Mouse (Mus musculus) embryonic facial prominence, embryonic 13.5 days (tissue): ENCODE measurements around the gene Rab4a. TPM values are rescaled to one million over a fixed set of nuclear protein-coding genes. Genes with fewer than 3 reads are reported as not detected.
A peak's percentile ranks its signal among the peaks of the same experiment; 100 is the strongest.

ENCODE experiments used
- ATAC-seq: fragments of 200-750 bp; cut with Nextera tagmentation; 2 replicates; pipeline ENCODE4 v1.8.0; 2017; ENCODE audit warnings: low read depth; ENCODE audit not compliant: insufficient number of reproducible peaks, insufficient read depth, low FRiP score, low TSS enrichment
- H3K27ac ChIP-seq: fragments of 300-500 bp; sonication (generic); 2 replicates; pipeline ENCODE4 v1.5.1; 2015; ENCODE audit warnings: moderate library complexity, mild to moderate bottlenecking, inconsistent platforms
- H3K27me3 ChIP-seq: fragments of 300-500 bp; sonication (generic); 2 replicates; pipeline ENCODE4 v1.6.1; 2015; ENCODE audit warnings: mild to moderate bottlenecking, inconsistent platforms
- H3K36me3 ChIP-seq: fragments of 300-500 bp; sonication (generic); 2 replicates; pipeline ENCODE4 v1.6.1; 2015; ENCODE audit warnings: mild to moderate bottlenecking, inconsistent platforms
- H3K4me1 ChIP-seq: fragments of 300-500 bp; sonication (generic); 2 replicates; pipeline ENCODE4 v1.6.1; 2015; ENCODE audit warnings: inconsistent platforms
- H3K4me2 ChIP-seq: fragments of 300-500 bp; sonication (generic); 2 replicates; pipeline ENCODE4 v1.6.1; 2015; ENCODE audit warnings: moderate library complexity, mild to moderate bottlenecking, inconsistent platforms
- H3K4me3 ChIP-seq: fragments of 300-500 bp; sonication (generic); 2 replicates; pipeline ENCODE4 v1.5.1; 2015; ENCODE audit warnings: mild to moderate bottlenecking, inconsistent platforms
- H3K9ac ChIP-seq: fragments of 300-500 bp; sonication (generic); 2 replicates; pipeline ENCODE4 v1.6.1; 2015; ENCODE audit warnings: mild to moderate bottlenecking, inconsistent platforms
- H3K9me3 ChIP-seq: fragments of 300-500 bp; sonication (generic); 2 replicates; pipeline ENCODE4 v1.6.1; 2016; ENCODE audit warnings: inconsistent platforms
- WGBS: fragments of 180-500 bp; shearing (Covaris S2); methylation state at CpG from one replicate; pipeline ENCODE4 v1.1.7; 2015; ENCODE audit warnings: mixed read lengths; 5-methylcytosine and 5-hydroxymethylcytosine counted together
- polyA plus RNA-seq: library from polyadenylated mRNA; unstranded; fragments of >200 nt; fragmentation: Nextera tagmentation; extraction: Ambion mirVana; gene quantifications from 2 replicates; pipeline ENCODE4 v1.2.1, GENCODE M21; 2015

Gene Rab4a
- polyA plus RNA-seq, 1 experiment from 2014 or later: 48.9 TPM

DNA sequence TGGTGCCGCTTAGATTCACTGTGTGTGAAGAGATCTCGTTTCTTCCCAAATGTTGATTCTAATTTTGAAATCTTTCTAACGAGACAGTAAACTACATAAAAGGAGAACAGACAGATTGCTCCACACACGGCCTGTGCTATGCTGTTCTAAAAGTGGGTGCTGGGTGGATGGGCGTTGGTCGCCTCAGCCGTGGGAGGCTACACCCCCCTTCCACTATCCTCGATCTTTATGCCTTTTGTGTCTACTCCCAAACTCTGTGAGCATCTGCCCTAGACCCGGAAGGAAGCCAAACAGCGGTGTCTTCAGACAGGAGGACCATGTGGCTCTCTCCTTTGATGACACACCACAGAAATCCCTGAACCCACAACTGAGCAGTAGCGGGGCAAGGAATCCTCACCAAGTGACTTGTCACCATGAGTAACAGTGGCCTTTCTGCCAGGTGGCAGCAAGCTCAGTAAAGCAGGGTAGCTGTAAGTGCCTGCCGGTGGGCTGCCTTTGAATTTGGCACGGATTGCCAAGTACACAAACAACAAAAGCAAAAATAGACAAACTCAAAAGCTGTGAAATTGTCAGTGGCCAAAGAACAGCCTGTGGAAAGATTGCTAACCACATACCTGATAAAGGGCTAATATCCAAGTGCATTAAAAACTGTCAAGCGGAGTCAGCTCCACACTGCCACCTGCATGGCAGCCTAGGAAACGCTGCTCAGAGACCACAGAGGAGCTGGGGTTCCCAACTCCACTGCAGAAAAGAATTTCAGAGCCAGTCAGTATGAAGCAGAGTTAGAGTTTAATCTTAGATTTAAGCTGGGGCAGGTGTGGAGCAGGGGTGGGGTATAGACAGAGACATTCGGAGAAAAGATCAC, 37.1 kb upstream of the Rab4a start:
- Histone ChIP-seq H3K9me3 (no peaks in the 10 kb centered on the region), H3K4me2 (no peak overlapping the region), H3K27ac (no peak overlapping the region), H3K4me3 (no peak overlapping the region), H3K27me3 (peaks cover 17% of the 10 kb centered on the region; the same call in 1 of the 2 replicates), H3K36me3 (no peaks in the 10 kb centered on the region), H3K4me1 (peaks cover 14% of the 10 kb centered on the region), H3K9ac (no peak overlapping the region; the same call in 1 of the 2 replicates)
- WGBS: 70% methylated on average over 16 of the region's 16 CpGs
- no peak for ATAC-seq

- Histone ChIP-seq H3K9me3 (no peaks in the 10 kb centered on the region), H3K9ac (peak overlapping the region; percentile 40; the same call in 1 of the 2 replicates), H3K4me1 (peaks cover 9% of the 10 kb centered on the region; the same call in 1 of the 2 replicates), H3K27me3 (0 out of 2 replicates have a peak, but pooled peaks cover 4% of the 10 kb centered on the region), H3K36me3 (no peaks in the 10 kb centered on the region), H3K4me2 (peak overlapping the region; percentile 22; the same call in 1 of the 2 replicates), H3K27ac (no peak overlapping the region), H3K4me3 (no peak overlapping the region)
- 31% methylated on average over 12 of the region's 12 CpGs for WGBS
- no peak for ATAC-seq
Measured at GRCm38 (mm10) chr8:123773468-123773867, 32.3 kb upstream of the Rab4a start.

- H3K9ac ChIP-seq: no peak overlapping the region
- WGBS: 96% methylated on average over 1 of the region's 1 CpGs
- H3K36me3 ChIP-seq: no peaks in the 10 kb centered on the region
Measured at GRCm38 (mm10) chr8:123774491-123774890, 31.3 kb upstream of the Rab4a start.

DNA sequence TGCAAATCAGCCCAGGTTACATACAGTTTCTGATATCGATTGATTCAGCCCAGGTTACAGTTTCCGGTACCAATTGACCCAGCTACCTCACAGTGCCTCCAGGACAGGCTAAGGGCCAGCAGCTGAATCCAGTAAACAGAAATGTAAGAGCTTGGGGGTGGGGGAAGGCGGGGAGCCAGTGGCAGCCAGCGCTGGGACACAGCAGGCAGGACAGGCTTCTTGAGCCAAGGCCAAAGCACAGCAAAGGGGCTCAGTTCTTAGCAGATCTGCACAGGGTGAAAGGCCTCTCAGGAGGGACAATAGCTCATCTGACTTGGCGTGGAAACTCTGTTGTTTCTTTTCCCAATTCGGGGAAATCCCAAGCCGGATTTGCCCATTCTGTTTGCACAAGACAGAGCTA, 28.5 kb upstream of the Rab4a start:
- H3K4me2 ChIP-seq: no peak overlapping the region
- H3K27me3 ChIP-seq: 0 out of 2 replicates have a peak, but pooled peaks cover 3% of the 10 kb centered on the region
- no peaks in the 10 kb centered on the region for H3K9me3 ChIP-seq
- 46% methylated on average over 7 of the region's 7 CpGs for WGBS
- ATAC-seq: no peak
- H3K27ac ChIP-seq: no peak overlapping the region
- no peak overlapping the region for H3K9ac ChIP-seq
- H3K4me3 ChIP-seq: no peak overlapping the region
- H3K36me3 ChIP-seq: no peaks in the 10 kb centered on the region
- H3K4me1 ChIP-seq: peaks cover 21% of the 10 kb centered on the region

More at GRCm38 (mm10) chr8:123774491-123774890, 31.3 kb upstream of the Rab4a start:
- Histone ChIP-seq H3K4me2 (no peak overlapping the region), H3K27ac (no peak overlapping the region), H3K9me3 (no peaks in the 10 kb centered on the region), H3K27me3 (0 out of 2 replicates have a peak, but pooled peaks cover 3% of the 10 kb centered on the region), H3K4me1 (peaks cover 9% of the 10 kb centered on the region; the same call in 1 of the 2 replicates), H3K4me3 (no peak overlapping the region)
- no peak for ATAC-seq

- ATAC-seq: no peak
- Histone ChIP-seq H3K27me3 (no peaks in the 10 kb centered on the region), H3K4me2 (peak overlapping the region; percentile 7; the same call in 1 of the 2 replicates), H3K4me1 (peaks cover 16% of the 10 kb centered on the region), H3K27ac (no peak overlapping the region; the same call in 1 of the 2 replicates), H3K36me3 (no peaks in the 10 kb centered on the region), H3K4me3 (no peak overlapping the region), H3K9me3 (no peaks in the 10 kb centered on the region), H3K9ac (no peak overlapping the region)
- 31% methylated on average over 3 of the region's 3 CpGs for WGBS
Measured at GRCm38 (mm10) chr8:123780471-123780870, 25.3 kb upstream of the Rab4a start.

DNA sequence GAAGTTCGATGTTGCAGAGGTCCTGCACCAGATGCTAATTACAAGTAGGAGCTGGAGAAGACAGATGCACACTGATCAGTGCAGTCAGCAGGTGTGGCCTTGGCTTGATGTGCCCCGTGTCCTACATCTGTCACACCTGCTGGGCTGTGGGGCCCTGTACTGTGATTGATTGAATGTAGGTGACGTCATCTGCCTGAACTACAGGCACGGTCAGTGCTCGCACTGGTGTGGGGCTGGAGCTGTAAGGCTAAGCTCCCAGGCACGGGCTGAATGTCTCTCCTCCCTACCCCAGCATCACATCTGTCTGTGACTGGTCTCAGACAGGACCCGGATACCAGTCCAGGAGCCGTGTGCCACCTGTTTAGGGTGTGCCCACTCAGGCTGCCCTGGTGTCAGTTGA, 24.5 kb upstream of the Rab4a start:
- Histone ChIP-seq H3K36me3 (no peaks in the 10 kb centered on the region), H3K4me3 (no peak overlapping the region), H3K27ac (no peak overlapping the region), H3K27me3 (no peaks in the 10 kb centered on the region), H3K4me1 (peaks cover 16% of the 10 kb centered on the region), H3K9me3 (no peaks in the 10 kb centered on the region), H3K4me2 (no peak overlapping the region), H3K9ac (no peak overlapping the region)
- no peak for ATAC-seq
- 70% methylated on average over 8 of the region's 8 CpGs for WGBS

DNA sequence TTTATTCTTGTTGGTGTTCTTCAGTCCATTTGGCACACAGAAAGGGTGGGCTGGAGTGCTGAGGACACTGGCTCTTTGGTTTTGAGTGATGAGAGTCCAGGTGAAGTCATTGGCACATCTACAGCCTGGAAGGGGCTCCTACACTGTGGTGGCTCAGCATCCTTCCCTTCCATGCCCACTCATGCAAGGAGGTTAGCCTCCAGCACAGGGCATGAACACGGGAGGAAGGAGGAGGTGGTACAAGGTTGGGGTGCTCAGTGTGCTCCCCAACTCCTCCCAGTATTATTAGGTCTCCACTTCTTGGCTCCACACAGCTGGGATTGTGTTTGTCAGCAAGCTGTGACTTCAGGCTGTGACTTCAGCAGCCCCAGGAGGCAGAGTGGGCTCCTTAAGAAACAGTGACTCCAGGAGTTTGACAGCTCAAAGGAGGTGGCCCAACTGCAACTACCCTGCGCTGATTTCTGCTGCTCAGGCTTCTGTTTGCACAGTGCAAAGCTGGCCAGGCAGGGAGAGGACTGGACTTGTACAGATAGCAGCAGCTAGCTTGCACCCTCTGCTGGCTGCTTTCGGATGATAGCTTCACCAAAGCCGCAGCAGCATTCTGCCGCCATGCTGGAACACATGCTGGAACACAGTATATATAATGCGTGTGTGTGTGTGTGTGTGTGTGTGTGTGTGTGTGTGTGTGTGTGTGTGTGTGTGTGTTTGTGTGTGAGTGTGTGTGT, 22.1 kb upstream of the Rab4a start:
- ATAC-seq: peak; percentile 70; the same call in 1 of the 2 replicates
- Histone ChIP-seq H3K4me3 (no peak overlapping the region), H3K36me3 (no peaks in the 10 kb centered on the region), H3K9me3 (no peaks in the 10 kb centered on the region), H3K4me2 (no peak overlapping the region), H3K27ac (no peak overlapping the region), H3K4me1 (peaks cover 19% of the 10 kb centered on the region), H3K9ac (no peak overlapping the region), H3K27me3 (no peaks in the 10 kb centered on the region)
- WGBS: 11% methylated on average over 6 of the region's 6 CpGs

GRCm38 (mm10) chr8:123786166-123786565, 19.6 kb upstream of the Rab4a start:
- Histone ChIP-seq H3K36me3 (no peaks in the 10 kb centered on the region), H3K4me3 (no peak overlapping the region), H3K9me3 (no peaks in the 10 kb centered on the region), H3K4me2 (no peak overlapping the region), H3K4me1 (peaks cover 10% of the 10 kb centered on the region; the same call in 1 of the 2 replicates), H3K27ac (no peak overlapping the region), H3K9ac (no peak overlapping the region), H3K27me3 (no peaks in the 10 kb centered on the region)
- ATAC-seq: no peak
- WGBS: 77% methylated on average over 6 of the region's 6 CpGs

GRCm38 (mm10) chr8:123786644-123787043, 19.1 kb upstream of the Rab4a start:
- no peak for ATAC-seq
- H3K27ac ChIP-seq: no peak overlapping the region
- no peaks in the 10 kb centered on the region for H3K27me3 ChIP-seq
- H3K4me3 ChIP-seq: no peak overlapping the region
- no peaks in the 10 kb centered on the region for H3K36me3 ChIP-seq
- peaks cover 12% of the 10 kb centered on the region; the same call in 1 of the 2 replicates for H3K4me1 ChIP-seq
- WGBS: 73% methylated on average over 5 of the region's 6 CpGs
- no peak overlapping the region; the same call in 1 of the 2 replicates for H3K9ac ChIP-seq
- no peaks in the 10 kb centered on the region for H3K9me3 ChIP-seq
- no peak overlapping the region for H3K4me2 ChIP-seq

DNA sequence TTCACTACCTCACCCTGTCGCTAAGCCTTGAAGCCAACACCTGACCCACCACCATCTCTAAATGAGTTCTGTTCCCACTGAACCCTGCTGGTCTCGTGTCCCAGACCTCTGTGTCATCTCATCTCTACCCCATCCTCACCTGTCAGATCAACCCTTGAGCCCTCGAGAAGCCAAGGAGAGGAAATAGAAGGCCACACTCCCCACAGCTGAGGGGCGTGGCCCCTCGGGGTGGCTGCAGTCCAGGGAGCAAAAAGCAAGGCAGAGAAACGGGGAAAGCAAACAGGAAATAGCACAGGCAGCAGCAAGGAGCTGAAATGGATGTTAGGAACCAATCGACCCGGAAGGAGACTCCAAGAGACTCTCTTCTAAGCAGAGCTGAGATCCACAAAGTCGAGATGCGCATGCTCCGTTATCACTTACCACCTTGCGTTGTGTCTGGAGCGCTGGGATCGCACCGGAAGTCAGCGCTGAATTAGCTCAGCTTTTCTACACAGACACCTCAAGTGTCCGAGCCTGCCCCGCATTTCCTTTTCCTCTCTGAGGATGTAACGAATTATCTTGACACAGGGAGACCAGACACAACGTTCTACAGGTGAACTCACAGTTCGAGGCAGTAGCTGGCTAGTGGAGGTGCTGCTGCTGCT, 18.4 kb upstream of the Rab4a start:
- no peak overlapping the region for H3K27ac ChIP-seq
- peak overlapping the region; percentile 23; the same call in 1 of the 2 replicates for H3K4me2 ChIP-seq
- H3K9ac ChIP-seq: no peak overlapping the region
- no peak for ATAC-seq
- 53% methylated on average over 21 of the region's 21 CpGs for WGBS
- H3K4me3 ChIP-seq: no peak overlapping the region
- H3K36me3 ChIP-seq: no peaks in the 10 kb centered on the region
- no peaks in the 10 kb centered on the region for H3K27me3 ChIP-seq
- H3K4me1 ChIP-seq: peaks cover 12% of the 10 kb centered on the region; the same call in 1 of the 2 replicates
- no peaks in the 10 kb centered on the region for H3K9me3 ChIP-seq
